Mouse (Mus musculus): ENCODE measurements around the gene Numbl. TPM values are rescaled to one million over a fixed set of nuclear protein-coding genes. Genes with fewer than 3 reads are reported as not detected.

Gene Numbl
- polyA plus RNA-seq, 1 experiment from 2014 or later, result 22.9 TPM

GRCm38 (mm10) chr7:27277191-27277590 is 19.0 kb downstream of the Numbl start:
- no peak for ATAC-seq
- Histone ChIP-seq H3K4me1 (ENCODE audit: control insufficient read depth, insufficient read depth, low read length) (no peaks in the 10 kb centered on the region), H3K4me3 (ENCODE audit: low read depth, low read length) (no peak overlapping the region), H3K27me3 (replicated peaks; ENCODE audit: control insufficient read depth, insufficient read depth, low read length) (no peaks in the 10 kb centered on the region), H3K9me3 (replicated peaks; ENCODE audit: control insufficient read depth, low read length) (no peaks in the 10 kb centered on the region), H3K4me2 (ENCODE audit: low read length) (no peak overlapping the region), H3K36me3 (ENCODE audit: control insufficient read depth, insufficient read depth, low read length) (peaks cover 94% of the 10 kb centered on the region), H3K27ac (ENCODE audit: low read depth, low read length) (no peak overlapping the region), H3K9ac (ENCODE audit: low read length) (no peak overlapping the region)
- 90% methylated on average over 3 of the region's 3 CpGs for WGBS
- no peak for DNase-seq (ENCODE audit: low spot score)

GRCm38 (mm10) chr7:27281717-27282116 is 23.5 kb downstream of the Numbl start:
- ATAC-seq (no peak), DNase-seq (ENCODE audit: low spot score) (no peak)
- H3K9ac ChIP-seq (ENCODE audit: low read length), result no peak overlapping the region
- H3K36me3 ChIP-seq (ENCODE audit: control insufficient read depth, insufficient read depth, low read length), result peaks cover 57% of the 10 kb centered on the region
- H3K4me3 ChIP-seq (ENCODE audit: low read depth, low read length), result no peak overlapping the region
- H3K9me3 ChIP-seq (replicated peaks; ENCODE audit: control insufficient read depth, low read length), result no peaks in the 10 kb centered on the region
- no peaks in the 10 kb centered on the region for H3K27me3 ChIP-seq (replicated peaks; ENCODE audit: control insufficient read depth, insufficient read depth, low read length)
- no peak overlapping the region for H3K27ac ChIP-seq (ENCODE audit: low read depth, low read length)
- no peaks in the 10 kb centered on the region for H3K4me1 ChIP-seq (ENCODE audit: control insufficient read depth, insufficient read depth, low read length)
- H3K4me2 ChIP-seq (ENCODE audit: low read length), result no peak overlapping the region
- WGBS, result 79% methylated on average over 13 of the region's 13 CpGs

- H3K36me3 ChIP-seq (ENCODE audit: control insufficient read depth, insufficient read depth, low read length), result peaks cover 52% of the 10 kb centered on the region
- WGBS, result 62% methylated on average over 4 of the region's 4 CpGs
- no peak for ATAC-seq
These were observed 24.0 kb downstream of the Numbl start for GRCm38 (mm10) chr7:27282225-27282624.

GRCm38 (mm10) chr7:27284865-27285697 is 26.8 kb downstream of the Numbl start:
- DNase-seq (ENCODE audit: low spot score), result no peak
- no peak overlapping the region for H3K27ac ChIP-seq (ENCODE audit: low read depth, low read length)
- H3K4me3 ChIP-seq (ENCODE audit: low read depth, low read length), result no peak overlapping the region

More at GRCm38 (mm10) chr7:27282225-27282624, 24.0 kb downstream of the Numbl start:
- Histone ChIP-seq H3K4me1 (ENCODE audit: control insufficient read depth, insufficient read depth, low read length) (no peaks in the 10 kb centered on the region), H3K27ac (ENCODE audit: low read depth, low read length) (no peak overlapping the region), H3K4me2 (ENCODE audit: low read length) (no peak overlapping the region), H3K4me3 (ENCODE audit: low read depth, low read length) (no peak overlapping the region), H3K9me3 (replicated peaks; ENCODE audit: control insufficient read depth, low read length) (no peaks in the 10 kb centered on the region), H3K27me3 (replicated peaks; ENCODE audit: control insufficient read depth, insufficient read depth, low read length) (no peaks in the 10 kb centered on the region), H3K9ac (ENCODE audit: low read length) (no peak overlapping the region)
- no peak for DNase-seq (ENCODE audit: low spot score)

GRCm38 (mm10) chr7:27285698-27286066 is 27.4 kb downstream of the Numbl start:
- Histone ChIP-seq H3K4me1 (ENCODE audit: control insufficient read depth, insufficient read depth, low read length) (no peaks in the 10 kb centered on the region), H3K36me3 (ENCODE audit: control insufficient read depth, insufficient read depth, low read length) (peaks cover 18% of the 10 kb centered on the region), H3K4me3 (ENCODE audit: low read depth, low read length) (no peak overlapping the region), H3K27me3 (replicated peaks; ENCODE audit: control insufficient read depth, insufficient read depth, low read length) (no peaks in the 10 kb centered on the region), H3K9ac (ENCODE audit: low read length) (no peak overlapping the region), H3K4me2 (ENCODE audit: low read length) (0 out of 2 replicates have a peak overlapping the region, but pooled peaks have one; percentile 28), H3K9me3 (replicated peaks; ENCODE audit: control insufficient read depth, low read length) (no peaks in the 10 kb centered on the region), H3K27ac (ENCODE audit: low read depth, low read length) (no peak overlapping the region)
- DNase-seq (ENCODE audit: low spot score) (peak; percentile 84), ATAC-seq (peak; percentile 85)
- 5% methylated on average over 8 of the region's 8 CpGs for WGBS

More at GRCm38 (mm10) chr7:27284865-27285697, 26.8 kb downstream of the Numbl start:
- WGBS, result under 1% methylated on average over 28 of the region's 28 CpGs
- Histone ChIP-seq H3K36me3 (ENCODE audit: control insufficient read depth, insufficient read depth, low read length) (peaks cover 23% of the 10 kb centered on the region), H3K9ac (ENCODE audit: low read length) (no peak overlapping the region; the same call in 1 of the 2 replicates), H3K9me3 (replicated peaks; ENCODE audit: control insufficient read depth, low read length) (no peaks in the 10 kb centered on the region), H3K4me2 (ENCODE audit: low read length) (peak overlapping the region; percentile 28; the same call in 1 of the 2 replicates), H3K27me3 (replicated peaks; ENCODE audit: control insufficient read depth, insufficient read depth, low read length) (no peaks in the 10 kb centered on the region), H3K4me1 (ENCODE audit: control insufficient read depth, insufficient read depth, low read length) (no peaks in the 10 kb centered on the region)
- ATAC-seq, result peak; percentile 56

GRCm38 (mm10) chr7:27288732-27289131 is 30.5 kb downstream of the Numbl start:
- no peak overlapping the region for H3K4me3 ChIP-seq (ENCODE audit: low read depth, low read length)
- H3K27ac ChIP-seq (ENCODE audit: low read depth, low read length), result no peak overlapping the region
- WGBS, result 87% methylated on average over 7 of the region's 7 CpGs
- DNase-seq (ENCODE audit: low spot score) (no peak), ATAC-seq (no peak)
- no peaks in the 10 kb centered on the region for H3K36me3 ChIP-seq (ENCODE audit: control insufficient read depth, insufficient read depth, low read length)
- H3K4me2 ChIP-seq (ENCODE audit: low read length), result no peak overlapping the region
- no peak overlapping the region for H3K9ac ChIP-seq (ENCODE audit: low read length)
- H3K27me3 ChIP-seq (replicated peaks; ENCODE audit: control insufficient read depth, insufficient read depth, low read length), result no peaks in the 10 kb centered on the region
- H3K9me3 ChIP-seq (replicated peaks; ENCODE audit: control insufficient read depth, low read length), result no peaks in the 10 kb centered on the region
- H3K4me1 ChIP-seq (ENCODE audit: control insufficient read depth, insufficient read depth, low read length), result no peaks in the 10 kb centered on the region

GRCm38 (mm10) chr7:27290555-27290954 is 32.3 kb downstream of the Numbl start:
- WGBS, result 75% methylated on average over 2 of the region's 2 CpGs
- no peaks in the 10 kb centered on the region for H3K27me3 ChIP-seq (replicated peaks; ENCODE audit: control insufficient read depth, insufficient read depth, low read length)
- no peak for ATAC-seq

GRCm38 (mm10) chr7:27291795-27292466 is 33.7 kb downstream of the Numbl start:
- no peak overlapping the region for H3K4me2 ChIP-seq (ENCODE audit: low read length)

More at GRCm38 (mm10) chr7:27290555-27290954, 32.3 kb downstream of the Numbl start:
- Histone ChIP-seq H3K36me3 (ENCODE audit: control insufficient read depth, insufficient read depth, low read length) (no peaks in the 10 kb centered on the region), H3K27ac (ENCODE audit: low read depth, low read length) (no peak overlapping the region), H3K4me3 (ENCODE audit: low read depth, low read length) (no peak overlapping the region), H3K4me2 (ENCODE audit: low read length) (no peak overlapping the region), H3K9me3 (replicated peaks; ENCODE audit: control insufficient read depth, low read length) (no peaks in the 10 kb centered on the region), H3K9ac (ENCODE audit: low read length) (no peak overlapping the region), H3K4me1 (ENCODE audit: control insufficient read depth, insufficient read depth, low read length) (no peaks in the 10 kb centered on the region)
- no peak for DNase-seq (ENCODE audit: low spot score)

GRCm38 (mm10) chr7:27295956-27296355 is 37.7 kb downstream of the Numbl start:
- no peak for DNase-seq (ENCODE audit: low spot score)
- H3K9me3 ChIP-seq (replicated peaks; ENCODE audit: control insufficient read depth, low read length), result no peaks in the 10 kb centered on the region

More at GRCm38 (mm10) chr7:27291795-27292466, 33.7 kb downstream of the Numbl start:
- ATAC-seq (no peak), DNase-seq (ENCODE audit: low spot score) (no peak)
- Histone ChIP-seq H3K9ac (ENCODE audit: low read length) (no peak overlapping the region), H3K27ac (ENCODE audit: low read depth, low read length) (no peak overlapping the region), H3K27me3 (replicated peaks; ENCODE audit: control insufficient read depth, insufficient read depth, low read length) (no peaks in the 10 kb centered on the region), H3K4me1 (ENCODE audit: control insufficient read depth, insufficient read depth, low read length) (no peaks in the 10 kb centered on the region), H3K4me3 (ENCODE audit: low read depth, low read length) (no peak overlapping the region), H3K36me3 (ENCODE audit: control insufficient read depth, insufficient read depth, low read length) (no peaks in the 10 kb centered on the region), H3K9me3 (replicated peaks; ENCODE audit: control insufficient read depth, low read length) (no peaks in the 10 kb centered on the region)
- 78% methylated on average over 12 of the region's 12 CpGs for WGBS

More at GRCm38 (mm10) chr7:27295956-27296355, 37.7 kb downstream of the Numbl start:
- 90% methylated on average over 4 of the region's 4 CpGs for WGBS
- no peak for ATAC-seq
- H3K4me1 ChIP-seq (ENCODE audit: control insufficient read depth, insufficient read depth, low read length), result no peaks in the 10 kb centered on the region
- no peak overlapping the region for H3K9ac ChIP-seq (ENCODE audit: low read length)
- H3K4me3 ChIP-seq (ENCODE audit: low read depth, low read length), result no peak overlapping the region
- no peaks in the 10 kb centered on the region for H3K36me3 ChIP-seq (ENCODE audit: control insufficient read depth, insufficient read depth, low read length)
- no peaks in the 10 kb centered on the region for H3K27me3 ChIP-seq (replicated peaks; ENCODE audit: control insufficient read depth, insufficient read depth, low read length)
- no peak overlapping the region for H3K27ac ChIP-seq (ENCODE audit: low read depth, low read length)
- H3K4me2 ChIP-seq (ENCODE audit: low read length), result no peak overlapping the region
